In genomic region chr1:55966273-55966672, GRCm38 (mm10) we compare ENCODE assay signal across 25 mouse cellular contexts.
"Had no signal": no experiment of that assay in that cellular context is flagged by ENCODE, and none has a peak within 500 bp of the region (broad histone marks: within the 10 kb centered on the region; RNA-seq: fewer than 3 reads in every experiment).

No protein-coding gene starts in this region.

- H3K9me3 ChIP-seq: heart, embryonic 10.5 days; heart, embryonic 12.5 days; hindbrain, embryonic 10.5 days; hindbrain, embryonic 13.5 days; hindbrain, embryonic 15.5 days; kidney, embryonic 15.5 days; limb, embryonic 13.5 days; limb, embryonic 15.5 days; liver, embryonic 12.5 days had no signal

- DNase-seq: gastrocnemius, postnatal 14 days; gastrocnemius, postnatal 36 days; heart, adult 2 months; heart, postnatal 10 days; heart, postnatal 4 days; kidney, adult 11 months; kidney, adult 2 months; kidney, adult 9 months; kidney, postnatal 14 days; kidney, postnatal 36 days; layer of hippocampus, adult 9-11 months; layer of hippocampus, postnatal 36 days; left cerebral cortex, postnatal 4 days had no signal

- H3K27ac ChIP-seq: heart, adult 2 months; heart, embryonic 10.5 days; hindbrain, embryonic 10.5 days; hindbrain, embryonic 13.5 days; hindbrain, embryonic 15.5 days; hindbrain, postnatal 0 days; kidney, embryonic 15.5 days; kidney, postnatal 0 days; limb, embryonic 13.5 days; limb, embryonic 15.5 days; liver, embryonic 12.5 days; liver, embryonic 14.5 days had no signal

- H3K4me1 ChIP-seq: heart, embryonic 10.5 days; heart, embryonic 12.5 days; hindbrain, embryonic 10.5 days; hindbrain, embryonic 13.5 days; hindbrain, embryonic 15.5 days; kidney, embryonic 15.5 days; limb, embryonic 13.5 days; limb, embryonic 15.5 days; liver, embryonic 12.5 days had no signal

- H3K9ac ChIP-seq: heart, embryonic 12.5 days; hindbrain, embryonic 13.5 days; hindbrain, embryonic 15.5 days; kidney, embryonic 15.5 days; limb, embryonic 13.5 days; limb, embryonic 15.5 days; liver, embryonic 12.5 days; liver, embryonic 14.5 days had no signal

- H3K36me3 ChIP-seq: heart, embryonic 10.5 days; heart, embryonic 12.5 days; hindbrain, embryonic 10.5 days; hindbrain, embryonic 13.5 days; hindbrain, embryonic 15.5 days; kidney, embryonic 15.5 days; limb, embryonic 13.5 days; limb, embryonic 15.5 days; liver, embryonic 12.5 days had no signal

- H3K4me3 ChIP-seq: heart, adult 2 months; heart, embryonic 10.5 days; heart, embryonic 12.5 days; hindbrain, embryonic 10.5 days; hindbrain, embryonic 13.5 days; hindbrain, embryonic 15.5 days; kidney, embryonic 15.5 days; limb, embryonic 13.5 days; limb, embryonic 15.5 days; liver, embryonic 12.5 days had no signal
